ENCODE assay signal across 17 mouse cellular contexts in genomic region chr10:89377750-89378149, GRCm38 (mm10). TPM values are rescaled to one million over a fixed set of nuclear protein-coding genes. Genes with fewer than 3 reads are reported as not detected.
"Had no signal": no experiment of that assay in that cellular context is flagged by ENCODE, and none has a peak within 500 bp of the region (broad histone marks: within the 10 kb centered on the region; RNA-seq: fewer than 3 reads in every experiment).

No protein-coding gene starts in this region.

- H3K27me3 ChIP-seq: midbrain, embryonic 13.5 days; midbrain, embryonic 15.5 days; neural tube, embryonic 12.5 days; stomach, embryonic 15.5 days had no signal

- H3K9me3 ChIP-seq: megakaryocyte, embryonic 14.5 days; midbrain, embryonic 13.5 days; midbrain, embryonic 15.5 days; neural tube, embryonic 12.5 days; stomach, embryonic 15.5 days had no signal

- ATAC-seq: midbrain, embryonic 13.5 days; midbrain, embryonic 15.5 days had no signal

- H3K4me1 ChIP-seq: megakaryocyte, embryonic 14.5 days; midbrain, embryonic 13.5 days; midbrain, embryonic 15.5 days; neural tube, embryonic 12.5 days; stomach, embryonic 15.5 days had no signal

- H3K4me2 ChIP-seq: lung, embryonic 14.5 days; midbrain, embryonic 11.5 days; midbrain, embryonic 13.5 days; midbrain, embryonic 15.5 days; neural tube, embryonic 12.5 days; stomach, embryonic 15.5 days had no signal

- H3K4me3 ChIP-seq: midbrain, embryonic 13.5 days; midbrain, embryonic 15.5 days; neural tube, embryonic 12.5 days; stomach, embryonic 15.5 days had no signal

- H3K27ac ChIP-seq: macrophage; midbrain, embryonic 13.5 days; midbrain, embryonic 15.5 days; neural tube, embryonic 12.5 days; stomach, embryonic 15.5 days; stomach, postnatal 0 days had no signal

- DNase-seq: lung, adult 18-20 months; lung, embryonic 14.5 days; lung, postnatal 10 days; lung, postnatal 36 days; right cerebral cortex, postnatal 14 days; thymus, adult 2 months; thymus, postnatal 25 days; thymus, postnatal 4 days had no signal

- H3K9ac ChIP-seq: lung, embryonic 14.5 days; midbrain, embryonic 13.5 days; midbrain, embryonic 15.5 days; neural tube, embryonic 12.5 days; stomach, embryonic 15.5 days had no signal

- H3K36me3 ChIP-seq: midbrain, embryonic 13.5 days; midbrain, embryonic 15.5 days; neural tube, embryonic 12.5 days; stomach, embryonic 15.5 days had no signal

RNA-seq across cellular contexts. Expression of gene Ano4, which starts 33.2 kb away (rescaled TPM):
- polyA plus RNA-seq: macrophage; spleen, adult 2 months had no signal
